Mouse (Mus musculus): ENCODE measurements around the gene Igf2r. TPM values are rescaled to one million over a fixed set of nuclear protein-coding genes. Genes with fewer than 3 reads are reported as not detected.

Igf2r gene
- total RNA-seq, 2 experiments from 2014 or later, result 55.8 to 67.8 TPM

Other genes with a start within 250 kb of the Igf2r start
- gene Slc22a2, start 185.5 kb downstream of the Igf2r start, total RNA-seq (2021), result under 1 TPM; 0.43 to 0.61 TPM
- gene Slc22a1, start 93.8 kb downstream of the Igf2r start, total RNA-seq (2021), result under 1 TPM in 1 of 2 experiments, not detected in 1; 0.43 TPM
- not detected for gene Mas1, start 98.5 kb upstream of the Igf2r start, total RNA-seq (2021)
- gene Mrgprh, start 106.4 kb upstream of the Igf2r start, total RNA-seq (2021), result under 1 TPM in 1 of 2 experiments, not detected in 1; 0.16 TPM
- 1 to 10 TPM; 3.3 to 5.5 TPM for gene Pnldc1, start 140.6 kb upstream of the Igf2r start, total RNA-seq (2021)
- 100 to 1,000 TPM; 233 to 235 TPM for gene Tcp1, start 146.0 kb upstream of the Igf2r start, total RNA-seq (2021)
- 10 to 100 TPM; 69.9 to 72.7 TPM for gene Mrpl18, start 146.7 kb upstream of the Igf2r start, total RNA-seq (2021)
- gene Acat3, start 170.9 kb upstream of the Igf2r start, total RNA-seq (2021), result 1 to 10 TPM in 1 of 2 experiments, under 1 TPM in 1; 0.86 to 1.4 TPM
- 100 to 1,000 TPM in 1 of 2 experiments, 10 to 100 TPM in 1; 78.2 to 190 TPM for gene Acat2, start 191.1 kb upstream of the Igf2r start, total RNA-seq (2021)
- gene Wtap, start 224.5 kb upstream of the Igf2r start, total RNA-seq (2021), result 10 to 100 TPM; 55.4 to 55.6 TPM
- 100 to 1,000 TPM; 428 to 588 TPM for gene Sod2, start 237.2 kb upstream of the Igf2r start, total RNA-seq (2021)

All from adrenal gland, adult 18-20 months (tissue).